Mouse (Mus musculus): ENCODE measurements around the gene Ispd.

Ispd gene

DNA sequence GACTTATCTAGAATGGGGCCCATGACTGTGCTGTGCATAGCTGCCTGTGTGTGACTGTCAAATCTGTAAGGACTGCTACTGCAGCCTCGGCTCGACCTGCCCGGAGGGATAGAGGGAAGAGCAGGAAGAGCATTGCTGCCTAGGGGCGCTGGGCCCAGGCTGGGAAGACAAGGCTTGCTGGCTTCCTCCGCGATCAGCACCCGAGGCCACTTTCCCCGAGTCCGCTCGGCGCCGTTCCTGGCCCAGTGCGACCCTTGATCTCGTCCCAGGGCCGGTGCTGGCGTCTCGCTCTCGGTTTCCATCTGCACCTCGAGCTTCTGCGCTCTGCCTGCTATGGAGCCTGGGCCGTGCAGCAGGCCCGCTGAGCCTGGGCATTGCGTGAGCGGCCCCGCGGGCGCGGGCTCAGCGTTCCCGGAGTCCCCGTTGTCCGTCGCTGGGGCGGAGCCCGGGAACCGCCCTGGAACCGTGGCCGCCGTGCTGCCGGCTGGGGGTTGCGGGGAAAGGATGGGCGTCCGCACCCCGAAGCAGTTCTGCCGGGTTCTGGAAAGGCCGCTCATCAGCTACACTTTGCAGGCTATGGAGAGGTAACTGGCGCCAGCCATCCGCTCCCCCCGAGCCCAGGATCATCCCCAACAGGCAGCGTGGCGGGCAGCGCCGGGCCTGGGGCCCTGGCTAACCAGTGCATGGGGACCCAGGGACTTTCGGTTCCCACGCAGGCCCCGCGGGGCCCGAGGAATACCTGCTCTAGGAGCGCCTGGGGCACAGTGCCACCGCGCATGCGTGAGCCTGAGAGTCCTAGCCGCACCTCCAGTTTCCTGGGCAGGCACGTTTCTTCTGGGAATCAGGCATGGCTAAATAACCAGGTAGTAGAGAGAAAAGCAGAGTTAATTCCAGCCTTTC lies at the start of gene Ispd, which contains the start of gene D630036H23Rik:
Ispd (plus strand) TSS at position 10 of the 900 bp plus-strand sequence.
D630036H23Rik (minus strand) TSS at position 741 of the 900 bp plus-strand sequence.
- peak; percentile 89 for DNase-seq

- DNase-seq, result no peak
Observed at GRCm38 (mm10) chr12:36332676-36333075, 48.6 kb upstream of the Ispd start.

DNA sequence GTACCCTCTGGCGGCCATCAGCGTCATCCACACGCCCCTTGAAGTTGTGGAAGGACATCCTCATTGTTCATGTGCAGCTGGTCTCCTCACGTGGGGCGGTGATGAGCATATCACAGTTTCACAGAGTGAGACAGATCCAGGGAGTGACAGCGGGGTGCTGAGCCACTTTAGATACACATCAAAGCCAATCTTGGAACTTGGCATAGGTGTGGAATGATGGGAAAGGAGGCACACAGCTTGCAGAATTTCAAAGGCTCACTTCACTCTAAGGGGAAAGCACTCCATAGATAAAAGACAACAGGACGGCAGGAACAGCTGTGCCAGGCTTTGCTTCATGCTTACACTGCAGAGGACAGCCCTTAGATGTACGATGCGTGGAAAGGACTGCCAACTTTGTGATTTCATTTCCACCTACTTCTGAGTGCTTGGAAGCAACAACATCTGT lies 47.4 kb upstream of the Ispd start:
- peak; percentile 25 for DNase-seq

DNA sequence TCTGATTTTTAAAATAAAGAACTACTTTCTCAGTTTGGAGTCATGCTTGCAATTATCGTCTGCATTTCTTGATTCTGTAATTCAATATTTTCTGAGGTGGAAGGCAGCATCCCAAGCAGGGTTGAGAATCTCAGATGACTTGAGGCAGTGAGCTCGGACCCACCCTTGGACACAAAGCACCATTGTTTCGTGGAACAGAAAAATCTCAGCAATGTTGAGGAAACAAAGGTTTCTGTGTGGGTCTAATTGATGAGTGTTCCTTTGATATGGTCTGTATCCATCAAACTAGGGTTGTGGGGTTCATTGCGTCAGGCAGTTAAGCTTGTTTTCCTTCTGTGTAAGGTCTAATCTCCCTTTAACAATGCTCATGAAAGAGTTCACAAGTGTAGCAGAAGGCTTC lies 37.1 kb upstream of the Ispd start:
- DNase-seq, result no peak

GRCm38 (mm10) chr12:36360064-36360463 lies 21.2 kb upstream of the Ispd start:
- DNase-seq, result no peak

DNA sequence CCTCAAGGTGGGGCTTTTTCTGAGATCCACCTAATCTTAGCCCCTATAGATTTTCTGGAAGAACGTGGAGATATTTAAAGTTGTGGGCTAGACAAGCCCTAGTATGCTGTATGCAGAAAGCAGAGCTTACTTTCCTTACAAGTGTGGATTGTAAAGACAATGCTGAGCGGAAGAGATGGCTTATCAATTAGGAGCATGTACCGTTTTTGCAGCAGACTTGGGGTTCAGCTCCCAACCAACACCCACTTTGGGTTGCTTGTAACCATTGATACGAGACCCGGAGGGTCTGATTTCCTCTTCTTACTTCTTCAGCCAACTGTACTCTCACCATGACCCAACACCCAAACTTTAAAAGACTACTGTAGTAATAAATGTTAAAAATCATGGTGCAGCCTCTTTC lies 20.6 kb upstream of the Ispd start:
- no peak for DNase-seq

GRCm38 (mm10) chr12:36364013-36364412 lies 17.2 kb upstream of the Ispd start:
- DNase-seq, result no peak

DNA sequence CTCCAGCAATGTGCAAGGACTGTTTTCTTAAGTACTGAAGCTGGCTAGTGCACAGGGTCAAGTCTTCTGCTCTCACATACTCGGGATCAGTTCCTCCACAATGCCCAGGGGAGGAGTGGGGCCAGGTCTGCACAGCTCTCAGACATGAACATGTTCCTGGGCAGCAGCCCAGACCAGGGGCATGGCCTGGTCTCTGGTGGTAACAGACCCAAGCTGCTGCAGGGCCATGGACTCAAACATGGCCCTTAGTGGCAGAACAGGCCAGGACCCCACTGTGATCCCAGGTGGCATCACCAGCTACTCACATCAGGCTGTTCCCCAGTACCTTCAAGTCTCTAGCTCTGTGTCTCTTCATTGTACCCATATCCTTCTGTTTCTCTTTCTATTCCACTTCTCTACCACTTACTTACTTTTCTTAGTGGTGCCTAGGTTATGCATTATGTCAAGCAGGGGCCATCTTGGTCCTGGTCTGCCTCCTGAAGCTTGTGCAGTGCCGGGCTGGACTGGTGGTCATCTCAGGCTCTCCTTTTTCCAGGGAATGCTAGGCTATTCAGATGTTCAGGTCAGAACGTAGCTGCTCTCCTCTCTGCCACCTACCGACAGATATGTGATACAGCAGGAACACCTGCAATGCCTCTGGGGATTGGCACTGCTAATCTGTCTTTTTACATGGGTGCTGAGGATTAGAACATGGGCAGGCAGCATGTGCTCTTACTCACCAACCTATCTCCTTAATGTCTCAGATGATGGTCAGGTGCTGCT lies 7.8 kb upstream of the Ispd start:
- no peak for DNase-seq

DNA sequence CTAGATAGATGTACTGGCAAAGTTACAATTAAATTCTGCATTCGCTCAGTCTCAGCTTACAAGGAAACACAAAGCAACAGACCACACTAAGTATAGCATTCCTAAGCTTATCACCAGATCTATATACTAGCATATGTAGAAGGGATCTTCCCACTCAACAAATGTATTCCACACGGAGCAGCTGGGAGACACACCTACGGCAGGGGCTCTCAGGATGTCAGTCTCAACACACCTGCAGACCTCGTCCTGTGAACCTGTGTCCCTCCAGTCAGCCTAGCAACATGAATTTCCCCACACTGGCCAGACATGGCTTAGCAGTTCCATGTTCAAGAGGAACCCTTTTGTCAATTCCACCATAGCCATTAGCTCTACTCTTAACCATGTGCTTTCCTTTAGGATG lies 4.9 kb upstream of the Ispd start:
- peak; percentile 14 for DNase-seq

GRCm38 (mm10) chr12:36380254-36380653 lies 996 bp upstream of the Ispd start:
- no peak for DNase-seq

DNA sequence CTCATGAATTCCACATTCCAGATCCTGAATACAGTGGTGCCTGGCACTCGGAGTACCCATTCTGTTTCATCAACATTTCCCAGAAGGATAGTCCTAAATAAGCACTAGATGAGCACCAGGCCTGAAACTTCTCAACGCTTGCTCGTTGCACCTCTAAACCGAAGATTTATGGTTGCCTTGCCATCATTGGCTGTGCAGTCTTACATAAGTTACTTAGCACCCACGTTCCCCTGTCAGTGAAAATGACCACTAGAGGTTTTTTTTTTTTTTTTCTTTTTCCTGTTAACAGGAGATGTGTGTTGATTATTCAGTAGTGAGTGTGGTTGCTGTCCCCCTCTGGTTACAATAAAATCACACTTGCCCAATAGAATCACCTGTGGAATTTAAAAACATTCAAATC lies 444 bp upstream of the Ispd start:
- no peak for DNase-seq

DNA sequence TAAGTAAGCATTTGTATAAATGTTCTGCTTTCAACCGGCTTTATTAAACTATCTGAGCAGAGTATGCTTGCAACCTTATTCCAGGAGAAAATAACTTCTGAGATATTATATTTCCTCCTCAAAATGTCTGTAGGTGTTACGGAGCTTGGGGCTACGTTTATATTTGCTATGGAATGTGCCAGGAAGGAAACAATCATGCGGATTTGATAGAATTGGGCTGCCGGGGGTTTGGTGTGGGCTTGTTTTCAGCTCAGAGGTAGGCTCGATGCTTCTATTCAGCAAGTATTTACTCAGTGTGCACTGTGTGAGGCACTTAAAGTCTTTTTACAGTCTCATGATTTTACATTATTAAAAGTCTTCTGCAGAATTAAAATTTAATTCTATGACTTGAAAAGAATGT lies 4.1 kb downstream of the Ispd start:
- DNase-seq, result no peak

DNA sequence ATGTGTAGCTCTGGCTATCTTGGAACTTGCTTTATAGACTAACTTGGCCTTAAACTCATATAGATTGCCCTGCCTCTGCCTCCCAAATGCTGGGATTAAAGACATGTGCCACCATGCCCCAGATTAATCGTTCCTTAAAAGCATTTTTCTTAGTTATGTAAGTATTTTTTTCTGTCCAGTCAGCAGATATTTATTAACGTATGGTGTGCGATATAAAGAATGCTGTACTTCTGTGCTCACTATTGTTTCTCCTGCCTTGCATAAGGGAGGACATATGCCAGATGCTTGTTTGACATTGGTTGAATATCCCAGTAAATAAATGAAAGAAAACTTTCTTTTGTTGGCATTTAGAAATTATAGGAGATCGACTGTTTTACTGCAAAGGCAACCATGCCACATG lies 5.7 kb downstream of the Ispd start:
- no peak for DNase-seq

- no peak for DNase-seq
Observed at GRCm38 (mm10) chr12:36395115-36395514, 13.9 kb downstream of the Ispd start.

DNA sequence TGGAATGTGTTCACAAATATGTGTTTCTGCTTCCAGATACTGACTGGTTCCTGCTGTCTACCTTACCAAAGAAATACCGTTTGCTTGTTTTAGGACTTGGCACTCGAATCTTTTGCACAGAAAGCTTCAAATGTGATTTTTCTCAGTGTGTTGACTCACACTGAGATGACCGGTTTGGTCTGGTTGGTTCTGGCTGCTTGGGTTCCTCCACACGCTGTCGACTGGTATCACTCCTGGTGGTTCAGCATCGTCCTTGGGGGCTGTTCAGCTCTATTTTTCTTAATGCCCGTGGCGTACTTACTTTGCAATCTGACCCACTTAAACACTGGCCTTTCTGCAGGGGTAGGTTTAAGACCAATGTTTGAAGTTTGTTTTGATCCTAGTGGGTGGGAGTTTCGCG lies 42.4 kb downstream of the Ispd start:
- no peak for DNase-seq

- no peak for DNase-seq
Observed at GRCm38 (mm10) chr12:36425258-36425657, 44.0 kb downstream of the Ispd start.

GRCm38 (mm10) chr12:36426163-36427045 lies 45.2 kb downstream of the Ispd start:
- DNase-seq, result no peak

GRCm38 (mm10) chr12:36436956-36437355 lies 55.7 kb downstream of the Ispd start:
- DNase-seq, result no peak

- no peak for DNase-seq
Observed at GRCm38 (mm10) chr12:36439396-36439795, 58.1 kb downstream of the Ispd start.

- no peak for DNase-seq
Observed at GRCm38 (mm10) chr12:36456002-36456401, 74.8 kb downstream of the Ispd start.

DNA sequence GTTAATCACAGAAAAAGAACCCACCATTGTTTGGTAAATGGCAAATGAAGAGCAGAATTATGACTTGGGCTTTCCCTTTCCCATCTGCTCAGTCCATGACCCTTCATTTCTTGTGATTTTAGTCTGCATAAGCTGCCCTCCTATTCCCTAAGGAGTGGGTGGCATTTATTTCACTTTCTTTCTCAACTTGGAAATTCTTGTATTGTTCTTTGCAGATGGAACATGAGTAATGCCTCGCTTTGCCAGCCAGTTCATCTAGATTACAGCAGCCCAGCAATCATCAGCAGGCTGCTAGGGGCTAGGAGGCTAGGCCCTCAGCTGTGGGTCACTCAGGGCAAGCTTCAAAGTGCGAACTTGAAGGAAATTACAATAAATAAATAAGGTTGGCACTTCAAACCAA lies 76.5 kb downstream of the Ispd start:
- DNase-seq, result no peak

DNA sequence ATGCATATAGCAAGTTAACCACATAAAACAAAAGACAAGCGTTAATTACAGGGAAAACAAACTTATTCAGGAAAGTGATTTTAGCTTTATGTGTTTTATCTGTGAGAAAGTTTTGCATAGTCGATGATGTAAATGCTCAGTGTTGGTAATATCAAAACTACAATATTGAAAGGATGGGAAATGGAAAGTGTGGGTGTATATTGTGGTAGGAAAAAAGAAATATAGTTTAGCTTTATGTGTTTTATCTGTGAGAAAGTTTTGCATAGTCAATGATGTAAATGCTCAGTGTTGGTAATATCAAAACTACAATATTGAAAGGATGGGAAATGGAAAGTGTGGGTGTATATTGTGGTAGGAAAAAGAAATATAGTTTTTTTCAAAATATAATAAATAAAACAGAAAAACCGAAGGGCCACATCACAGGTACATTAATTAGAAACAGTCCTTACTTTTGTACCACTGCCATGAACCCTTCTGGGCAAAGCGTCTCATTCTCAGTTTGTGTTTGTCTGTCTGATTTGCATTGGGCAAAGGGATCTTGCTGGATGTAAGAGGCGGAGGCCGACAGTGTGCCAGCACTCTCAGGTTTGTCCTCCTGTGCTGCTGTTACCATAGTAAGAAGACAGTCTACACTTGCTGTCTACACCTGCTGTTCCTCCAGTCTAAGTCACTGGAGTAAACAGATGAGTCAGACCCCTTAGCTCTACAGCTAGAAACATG lies 87.2 kb downstream of the Ispd start:
- DNase-seq, result no peak
